Mouse (Mus musculus): ENCODE data around the gene Trmt11. TPM values are rescaled to one million over a fixed set of nuclear protein-coding genes. Genes with fewer than 3 reads are reported as not detected.

Trmt11 gene
- polyA plus RNA-seq, 2 experiments = 4.7 to 17.9 TPM

GRCm38 (mm10) chr10:30519143-30519542 lies 81.4 kb downstream of the Trmt11 start:
- ATAC-seq (ENCODE audit: insufficient read depth) = no peak
- no peak overlapping the region for H3K4me3 ChIP-seq (ENCODE audit: insufficient read depth in 1 of 2, low read depth in 2 of 2, low read length in 2 of 2)
- no peaks in the 10 kb centered on the region for H3K27me3 ChIP-seq (ENCODE audit: control insufficient read depth, insufficient read depth, low read length)
- DNase-seq (ENCODE audit: low read depth in 3 of 3, low spot score in 3 of 3) = no peak
- WGBS (ENCODE audit: insufficient replicate concordance) = 49% methylated on average over 5 of the region's 5 CpGs
- no peaks in the 10 kb centered on the region for H3K9me3 ChIP-seq (ENCODE audit: control insufficient read depth, low read length)
- TF ChIP-seq EP300 (IDR thresholded peaks at IDR 0.05; ENCODE audit: low read depth) = no peak
- TF ChIP-seq CTCF (IDR thresholded peaks at IDR 0.05; ENCODE audit: low read depth) = no peak
- H3K4me1 ChIP-seq (replicated peaks; ENCODE audit: control insufficient read depth in 2 of 2, insufficient read depth in 2 of 2, low read length in 1 of 2) = no peaks in the 10 kb centered on the region
- no peak overlapping the region for H3K9ac ChIP-seq (replicated peaks)
- H3K27ac ChIP-seq = no peak overlapping the region
- no peak overlapping the region for H3K4me2 ChIP-seq (ENCODE audit: low read depth)
- no peaks in the 10 kb centered on the region for H3K36me3 ChIP-seq (replicated peaks; ENCODE audit: control insufficient read depth, insufficient read depth, low read depth)

- no peak overlapping the region for H3K9ac ChIP-seq (replicated peaks)
- no peak for ATAC-seq (ENCODE audit: insufficient read depth)
- no peaks in the 10 kb centered on the region for H3K36me3 ChIP-seq (replicated peaks; ENCODE audit: control insufficient read depth, insufficient read depth, low read depth)
- no peaks in the 10 kb centered on the region for H3K4me1 ChIP-seq (replicated peaks; ENCODE audit: control insufficient read depth in 2 of 2, insufficient read depth in 2 of 2, low read length in 1 of 2)
- H3K27ac ChIP-seq = no peak overlapping the region
- no peaks in the 10 kb centered on the region for H3K9me3 ChIP-seq (ENCODE audit: control insufficient read depth, low read length)
- 50% methylated on average over 2 of the region's 2 CpGs for WGBS (ENCODE audit: insufficient replicate concordance)
- no peak overlapping the region for H3K4me2 ChIP-seq (ENCODE audit: low read depth)
- no peak for DNase-seq (ENCODE audit: low read depth in 3 of 3, low spot score in 3 of 3)
- H3K4me3 ChIP-seq (ENCODE audit: insufficient read depth in 1 of 2, low read depth in 2 of 2, low read length in 2 of 2) = no peak overlapping the region
- H3K27me3 ChIP-seq (ENCODE audit: control insufficient read depth, insufficient read depth, low read length) = no peaks in the 10 kb centered on the region
- TF ChIP-seq CTCF (IDR thresholded peaks at IDR 0.05; ENCODE audit: low read depth) = 0 out of 2 replicates have a peak, but pooled peaks have one; percentile 19
- TF ChIP-seq EP300 (IDR thresholded peaks at IDR 0.05; ENCODE audit: low read depth) = no peak
These were observed 83.3 kb downstream of the Trmt11 start for GRCm38 (mm10) chr10:30517224-30517623.

- Histone ChIP-seq H3K9ac (replicated peaks) (no peak overlapping the region), H3K27me3 (ENCODE audit: control insufficient read depth, insufficient read depth, low read length) (no peaks in the 10 kb centered on the region), H3K4me2 (ENCODE audit: low read depth) (no peak overlapping the region), H3K27ac (no peak overlapping the region), H3K9me3 (ENCODE audit: control insufficient read depth, low read length) (no peaks in the 10 kb centered on the region), H3K36me3 (replicated peaks; ENCODE audit: control insufficient read depth, insufficient read depth, low read depth) (no peaks in the 10 kb centered on the region), H3K4me1 (replicated peaks; ENCODE audit: control insufficient read depth in 2 of 2, insufficient read depth in 2 of 2, low read length in 1 of 2) (no peaks in the 10 kb centered on the region), H3K4me3 (ENCODE audit: insufficient read depth in 1 of 2, low read depth in 2 of 2, low read length in 2 of 2) (no peak overlapping the region)
- DNase-seq (ENCODE audit: low read depth in 3 of 3, low spot score in 3 of 3) = no peak
- WGBS (ENCODE audit: insufficient replicate concordance) = 38% methylated on average over 3 of the region's 3 CpGs
- no peak for ATAC-seq (ENCODE audit: insufficient read depth)
- TF ChIP-seq CTCF (IDR thresholded peaks at IDR 0.05; ENCODE audit: low read depth) = no peak
- no peak for TF ChIP-seq EP300 (IDR thresholded peaks at IDR 0.05; ENCODE audit: low read depth)
These were observed 83.8 kb downstream of the Trmt11 start for GRCm38 (mm10) chr10:30516771-30517170.

GRCm38 (mm10) chr10:30504736-30505135 lies 95.8 kb downstream of the Trmt11 start:
- no peak overlapping the region for H3K4me2 ChIP-seq (ENCODE audit: low read depth)
- DNase-seq (ENCODE audit: low read depth in 3 of 3, low spot score in 3 of 3) = no peak
- no peaks in the 10 kb centered on the region for H3K4me1 ChIP-seq (replicated peaks; ENCODE audit: control insufficient read depth in 2 of 2, insufficient read depth in 2 of 2, low read length in 1 of 2)
- no peak overlapping the region for H3K27ac ChIP-seq
- no peaks in the 10 kb centered on the region for H3K36me3 ChIP-seq (replicated peaks; ENCODE audit: control insufficient read depth, insufficient read depth, low read depth)
- no peak overlapping the region for H3K9ac ChIP-seq (replicated peaks)
- H3K27me3 ChIP-seq (ENCODE audit: control insufficient read depth, insufficient read depth, low read length) = no peaks in the 10 kb centered on the region
- no peak overlapping the region for H3K4me3 ChIP-seq (ENCODE audit: insufficient read depth in 1 of 2, low read depth in 2 of 2, low read length in 2 of 2)
- TF ChIP-seq CTCF (IDR thresholded peaks at IDR 0.05; ENCODE audit: low read depth) (no peak), EP300 (IDR thresholded peaks at IDR 0.05; ENCODE audit: low read depth) (no peak)
- ATAC-seq (ENCODE audit: insufficient read depth) = no peak
- WGBS (ENCODE audit: insufficient replicate concordance) = 51% methylated on average over 2 of the region's 2 CpGs
- no peaks in the 10 kb centered on the region for H3K9me3 ChIP-seq (ENCODE audit: control insufficient read depth, low read length)

- no peak for TF ChIP-seq EP300 (IDR thresholded peaks at IDR 0.05; ENCODE audit: low read depth)
- TF ChIP-seq CTCF (IDR thresholded peaks at IDR 0.05; ENCODE audit: low read depth) = no peak
- 17% methylated on average over 2 of the region's 2 CpGs for whole genome bisulfite sequencing (ENCODE audit: insufficient replicate concordance)
These were observed 97.4 kb downstream of the Trmt11 start for GRCm38 (mm10) chr10:30503168-30503567.

More at GRCm38 (mm10) chr10:30503168-30503567, 97.4 kb downstream of the Trmt11 start:
- Histone ChIP-seq H3K4me2 (ENCODE audit: low read depth) (no peak overlapping the region), H3K4me1 (replicated peaks; ENCODE audit: control insufficient read depth in 2 of 2, insufficient read depth in 2 of 2, low read length in 1 of 2) (no peaks in the 10 kb centered on the region), H3K9me3 (ENCODE audit: control insufficient read depth, low read length) (no peaks in the 10 kb centered on the region), H3K27me3 (ENCODE audit: control insufficient read depth, insufficient read depth, low read length) (no peaks in the 10 kb centered on the region), H3K27ac (no peak overlapping the region), H3K4me3 (ENCODE audit: insufficient read depth in 1 of 2, low read depth in 2 of 2, low read length in 2 of 2) (no peak overlapping the region), H3K9ac (replicated peaks) (no peak overlapping the region), H3K36me3 (replicated peaks; ENCODE audit: control insufficient read depth, insufficient read depth, low read depth) (no peaks in the 10 kb centered on the region)
- DNase-seq (ENCODE audit: low read depth in 3 of 3, low spot score in 3 of 3) (no peak), ATAC-seq (ENCODE audit: insufficient read depth) (no peak)
